8 mouse cellular contexts compared by ENCODE assay signal in the genomic region with DNA sequence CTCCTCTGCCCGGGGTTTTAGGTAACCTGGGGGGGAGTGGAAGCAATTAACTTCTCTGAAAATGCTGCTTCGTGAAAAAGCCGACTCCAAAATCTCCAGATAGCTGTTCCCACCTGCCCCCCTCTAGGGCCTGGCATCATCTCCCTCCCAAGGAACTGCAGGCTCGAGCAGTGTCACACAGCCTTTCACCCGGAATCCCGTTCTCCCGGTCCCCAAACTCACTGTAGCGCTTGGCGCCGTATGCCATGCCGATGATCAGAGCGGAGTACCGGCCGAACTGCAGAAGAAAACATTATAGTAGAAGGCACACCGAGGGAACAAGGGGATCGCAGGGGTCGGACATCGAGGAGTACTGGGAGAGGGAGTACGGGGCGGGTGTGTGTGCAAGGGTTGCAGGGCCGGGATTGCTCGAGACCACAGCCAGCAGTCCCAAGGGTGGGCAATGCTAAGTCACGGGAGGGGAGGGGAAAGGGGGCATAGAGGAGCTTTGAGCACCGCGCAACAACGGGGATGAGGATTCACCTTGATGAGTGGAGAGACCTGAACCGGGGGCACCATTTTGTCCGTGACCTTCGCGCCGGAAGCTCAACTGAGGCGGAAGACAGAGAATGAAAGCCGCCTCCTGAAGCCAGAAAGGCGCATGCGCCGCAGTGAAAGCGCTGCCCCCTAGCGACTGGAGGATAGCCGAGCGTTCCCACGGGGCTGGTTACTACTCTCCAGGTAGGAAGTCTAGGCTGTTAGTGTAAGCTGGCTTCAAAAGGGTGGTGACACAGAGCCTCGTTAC. TPM values are rescaled to one million over a fixed set of nuclear protein-coding genes. Genes with fewer than 3 reads are reported as not detected.
DNase-seq lines count a peak whose midpoint lies in the region; ATAC-seq lines count a peak whose summit lies in the region.

Gene Atp5k (minus strand): TSS at position 645 of the 784 bp plus-strand sequence.

- peak; percentile 97 for ATAC-seq in inflammation-experienced regulatory T-cells, adult 6 months
- ATAC-seq in megakaryocyte-erythroid progenitor cell, adult 5-6 weeks (replicated peaks; ENCODE audit: low FRiP score, low TSS enrichment, poor library complexity, severe bottlenecking), result peak; percentile 94

- intact Hi-C loops in gastrocnemius, postnatal 14 days (cut with DNase I; ENCODE audit: low total_unique reads), result no loop called here
- intact Hi-C loops in left cerebral cortex, postnatal 10 days (cut with DNase I), result loop anchor here (5.0 kb wide), 1 partner anchor 67 kb away; the partner anchor contains the start of gene Gm42517

- DNase-seq in adipocyte (ENCODE audit: low spot score), result peak; percentile 95
- peak; percentile 96 for DNase-seq in embryo, embryonic 10 days (ENCODE audit: low spot score)
- peak; percentile 92 for DNase-seq in gastrocnemius, postnatal 14 days
- DNase-seq in left cerebral cortex, postnatal 10 days (ENCODE audit: extremely low spot score in 1 of 2, low spot score in 2 of 2), result peak; percentile 92 to 94
- peak; percentile 91 for DNase-seq in right cerebral cortex, postnatal 25 days
- peak; percentile 85 to 94 for DNase-seq in urinary bladder, postnatal 4 days (ENCODE audit: low spot score in 2 of 2)

RNA-seq across cellular contexts. Expression of gene Atp5k, which starts in this region (rescaled TPM):
- total RNA-seq in gastrocnemius, postnatal 14 days (2021), result 100 to 1,000 TPM; 853 to 974 TPM
- 100 to 1,000 TPM; 180 to 317 (median 253) TPM for polyA plus RNA-seq in inflammation-experienced regulatory T-cells, adult 6 months (2017; shearing (Covaris generic))
- total RNA-seq in left cerebral cortex, postnatal 10 days (2021), result 100 to 1,000 TPM; 252 to 262 TPM
- 469 and 530 TPM in 2 replicates for total RNA-seq in megakaryocyte-erythroid progenitor cell, adult 5-6 weeks (2014; fragmentation: Nextera tagmentation)
- 315 and 364 TPM in 2 replicates for total RNA-seq in megakaryocyte-erythroid progenitor cell, adult 5-6 weeks (2017)

Comparison
In these comparisons a context has a peak if more than half of its experiments do, and no peak if none do; other contexts are left out.
1. Peak in every context shown above with its lines: DNase-seq and ATAC-seq.